In the genomic region with DNA sequence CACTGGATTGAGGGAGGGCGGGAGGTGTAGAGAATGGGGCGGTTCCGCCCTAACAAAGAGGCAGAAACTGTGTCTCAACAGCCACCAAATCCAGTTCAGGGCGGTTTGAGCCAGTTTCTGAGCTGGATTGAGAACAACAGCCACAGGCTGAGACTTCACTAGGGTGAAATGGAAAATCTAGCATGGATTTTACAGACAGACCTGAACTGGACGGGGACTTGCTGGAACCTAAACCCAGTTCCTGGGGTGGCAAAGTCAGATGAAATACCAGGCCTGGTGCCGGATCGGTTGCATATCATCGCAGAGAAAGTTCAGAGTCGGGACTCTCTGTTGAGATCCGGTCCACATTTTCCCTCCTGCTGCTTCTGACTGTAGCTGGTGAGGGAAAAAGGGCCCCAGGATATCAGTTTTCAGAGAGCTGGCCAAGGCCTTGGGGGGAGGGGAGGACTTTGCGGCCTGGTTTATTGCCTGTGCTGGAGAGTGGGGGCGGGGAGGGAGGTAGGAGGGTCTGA, we compare ENCODE assay signal across 8 mouse cellular contexts. TPM values are rescaled to one million over a fixed set of nuclear protein-coding genes. Genes with fewer than 3 reads are reported as not detected.
DNase-seq lines count a peak whose midpoint lies in the region; ATAC-seq and TF ChIP-seq lines count a peak whose summit lies in the region.

No protein-coding gene starts in this region.

- H3K36me3 ChIP-seq in hindbrain, postnatal 0 days (ENCODE audit: insufficient read depth, low read length) = no peaks in the 10 kb centered on the region
- H3K36me3 ChIP-seq in macrophage (ENCODE audit: inconsistent target) = no peaks in the 10 kb centered on the region

- DNase-seq in adrenal gland, adult (ENCODE audit: inconsistent age in 2 of 2, low spot score in 1 of 2) = peak; percentile 94 to 97
- peak; percentile 98 for DNase-seq in embryo, embryonic 10 days (ENCODE audit: low spot score)
- peak; percentile 92 to 93 for DNase-seq in gastrocnemius, adult 8-10 months (ENCODE audit: low spot score in 2 of 2)
- DNase-seq in hindbrain, postnatal 0 days (ENCODE audit: low spot score) = peak; percentile 98
- peak; percentile 69 to 76 for DNase-seq in left cerebral cortex, adult 2 months (ENCODE audit: extremely low spot score in 1 of 2, low spot score in 2 of 2)
- DNase-seq in right cerebral cortex, adult 18-20 months = peak; percentile 81
- peak; percentile 64 for DNase-seq in urinary bladder, adult 2 months (ENCODE audit: low spot score)

- H3K9ac ChIP-seq in hindbrain, postnatal 0 days (replicated peaks; ENCODE audit: low read length) = no peak overlapping the region

- TF ChIP-seq CTCF in hindbrain, postnatal 0 days (IDR thresholded peaks at IDR 0.05; ENCODE audit: low read depth) = no peak
- no peak for TF ChIP-seq CTCF in left cerebral cortex, adult 2 months (IDR thresholded peaks at IDR 0.05)

- intact Hi-C loops in left cerebral cortex, adult 2 months (cut with DNase I) = loop anchor here (5.0 kb wide), 1 partner anchor 64 kb away; no protein-coding TSS in a partner anchor

- WGBS in hindbrain, postnatal 0 days = 6% methylated on average over 12 of the region's 12 CpGs
- WGBS in macrophage (ENCODE audit: missing documents) = 32% methylated on average over 12 of the region's 12 CpGs

- no peaks in the 10 kb centered on the region for H3K9me3 ChIP-seq in hindbrain, postnatal 0 days (ENCODE audit: low read length)

- H3K4me1 ChIP-seq in hindbrain, postnatal 0 days (ENCODE audit: insufficient read depth, low read length) = peaks cover 16% of the 10 kb centered on the region

- no peaks in the 10 kb centered on the region for H3K79me2 ChIP-seq in macrophage (ENCODE audit: inconsistent target)

- no peak overlapping the region for H3K4me3 ChIP-seq in hindbrain, postnatal 0 days (ENCODE audit: low read length)
- no peak overlapping the region for H3K4me3 ChIP-seq in left cerebral cortex, adult 2 months
- no peak overlapping the region for H3K4me3 ChIP-seq in macrophage (ENCODE audit: inconsistent target)

- H3K4me2 ChIP-seq in hindbrain, postnatal 0 days (ENCODE audit: low read depth, low read length) = no peak overlapping the region

- peak; percentile 90 for ATAC-seq in hindbrain, postnatal 0 days

- H3K27ac ChIP-seq in hindbrain, postnatal 0 days = peak overlapping the region; percentile 94
- H3K27ac ChIP-seq in left cerebral cortex, adult 2 months = peak overlapping the region; percentile 86
- peak overlapping the region; percentile 32 for H3K27ac ChIP-seq in macrophage

- H3K27me3 ChIP-seq in hindbrain, postnatal 0 days (ENCODE audit: insufficient read depth, low read length) = no peaks in the 10 kb centered on the region

RNA-seq across cellular contexts. Expression of a gene that starts 37.5 kb away (rescaled TPM):
- 10 to 100 TPM; 35.7 to 46.2 (median 42.5) TPM for total RNA-seq in gastrocnemius, adult 8-10 months (2022)
- 39.4 and 42.8 TPM in 2 replicates for total RNA-seq in hindbrain, postnatal 0 days (2014; rRNA removed)
- polyA plus RNA-seq in hindbrain, postnatal 0 days (2015; fragmentation: Nextera tagmentation; extraction: Ambion mirVana) = 22.9 and 25.6 TPM in 2 replicates
- total RNA-seq in left cerebral cortex, adult 2 months (2021) = 100 to 1,000 TPM; 119 to 122 TPM
- 100 to 1,000 TPM in 18 of 26 experiments, 10 to 100 TPM in 8; 42.6 to 322 (median 177) TPM for total RNA-seq in macrophage (2018; cell fraction: chromatin; rRNA removed)
- total RNA-seq in macrophage (2018; cell fraction: cytosol; rRNA removed) = 10 to 100 TPM in 25 of 26 experiments, 1 to 10 TPM in 1; 4.6 to 80.8 (median 41.8) TPM
- 100 to 1,000 TPM in 12 of 26 experiments, 10 to 100 TPM in 14; 27.4 to 183 (median 95.2) TPM for total RNA-seq in macrophage (2018; cell fraction: nucleus; rRNA removed)
- 12.0 to 34.6 TPM (median 17.1 TPM) in 3 replicates for polyA plus RNA-seq in macrophage (2018)
- polyA plus RNA-seq in urinary bladder, adult 2 months (2012; rRNA removed) = 20.5 and 31.6 TPM in 2 replicates

RNA-seq across cellular contexts. Expression of a gene that starts 53.1 kb away (rescaled TPM):
- total RNA-seq in gastrocnemius, adult 8-10 months (2022) = not detected
- not detected in 2 replicates for total RNA-seq in hindbrain, postnatal 0 days (2014; rRNA removed)
- not detected in 2 replicates for polyA plus RNA-seq in hindbrain, postnatal 0 days (2015; fragmentation: Nextera tagmentation; extraction: Ambion mirVana)
- total RNA-seq in left cerebral cortex, adult 2 months (2021) = not detected
- not detected for total RNA-seq in macrophage (2018; cell fraction: chromatin; rRNA removed)
- total RNA-seq in macrophage (2018; cell fraction: cytosol; rRNA removed) = not detected
- total RNA-seq in macrophage (2018; cell fraction: nucleus; rRNA removed) = not detected
- not detected in 3 replicates for polyA plus RNA-seq in macrophage (2018)
- polyA plus RNA-seq in urinary bladder, adult 2 months (2012; rRNA removed) = not detected in 2 replicates

Comparison
In these comparisons a context has a peak if more than half of its experiments do, and no peak if none do; other contexts are left out.
1. H3K27ac ChIP-seq: peak in every context shown above with its lines; median percentile 94 in hindbrain, postnatal 0 days; 86 in left cerebral cortex, adult 2 months; 32 in macrophage.